Mouse (Mus musculus): ENCODE measurements around the gene Syn1.

DNA sequence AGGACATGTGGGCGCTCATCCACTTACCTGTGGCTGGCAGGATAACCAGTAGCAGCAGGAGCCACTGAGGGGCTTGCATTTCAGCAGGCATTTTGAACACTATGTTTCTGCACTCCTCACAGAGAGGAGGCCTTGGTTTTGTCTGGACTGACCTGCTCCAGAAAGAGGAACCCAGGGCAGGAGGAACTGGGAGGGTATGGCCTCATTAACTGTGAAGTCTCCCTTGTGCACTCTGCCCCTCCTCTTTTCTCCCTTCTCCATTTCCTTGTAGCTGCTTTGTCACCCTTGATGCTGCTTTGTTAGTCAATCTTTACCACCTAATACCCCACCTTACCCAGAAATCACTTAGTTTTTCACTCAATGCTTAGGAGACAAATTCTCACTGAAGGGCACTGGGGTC, 10.6 kb upstream of the Syn1 start, which contains the start of gene Cfp:
- TF ChIP-seq CTCF (IDR thresholded peaks at IDR 0.05; ENCODE audit: control insufficient read depth, insufficient read depth, insufficient replicate concordance, low read depth, low read length) (no peak), POLR2A (IDR thresholded peaks at IDR 0.05; ENCODE audit: control insufficient read depth, low read depth, low read length) (no peak)
